Mouse (Mus musculus): ENCODE measurements around the gene Kdm4a.

Kdm4a gene

GRCm38 (mm10) chr4:118117565-118117964 lies 62.3 kb downstream of the Kdm4a start:
- DNase-seq (ENCODE audit: low read depth, low spot score) = no peak

DNA sequence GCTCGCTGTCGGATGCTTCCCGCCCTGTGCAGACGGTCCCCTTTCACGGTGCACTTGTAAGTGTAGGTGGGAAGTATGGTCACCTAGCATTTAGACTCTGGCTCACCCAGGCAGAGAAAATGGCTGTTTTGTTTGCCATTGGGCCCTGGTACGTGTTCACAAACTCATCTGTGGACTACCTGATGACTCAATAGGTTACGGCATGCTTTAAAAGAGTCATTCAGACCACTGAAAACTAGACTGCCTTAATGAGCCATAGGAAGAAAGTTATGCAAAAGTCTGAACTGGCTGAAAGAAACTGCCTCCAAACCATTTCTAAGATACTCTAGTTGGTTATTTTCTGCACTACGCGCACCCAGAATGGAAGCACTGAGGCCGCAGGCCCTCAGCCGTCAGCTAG lies 63.7 kb downstream of the Kdm4a start:
- DNase-seq (ENCODE audit: low read depth, low spot score) = no peak

DNA sequence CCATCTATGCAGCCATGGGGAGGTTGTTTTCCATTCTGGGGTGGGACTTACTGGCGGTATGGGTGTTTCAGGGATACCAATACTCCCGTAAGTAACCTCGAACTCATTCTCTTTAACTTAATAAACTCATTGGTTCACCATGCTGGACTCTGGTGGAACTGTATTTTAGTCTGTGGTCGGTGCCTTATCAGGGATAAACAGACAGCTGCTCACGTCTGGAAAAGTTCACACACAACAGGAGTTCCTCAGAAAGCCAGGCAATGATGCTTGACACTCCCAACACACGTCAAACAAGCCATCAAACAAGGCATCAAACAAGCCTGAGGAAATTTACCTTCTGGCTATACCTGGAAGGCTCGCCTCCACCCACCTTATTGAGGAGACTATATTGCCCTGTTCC lies 64.7 kb downstream of the Kdm4a start:
- no peak for DNase-seq (ENCODE audit: low read depth, low spot score)

- DNase-seq (ENCODE audit: low read depth, low spot score) = peak; percentile 76
Measured at GRCm38 (mm10) chr4:118112601-118113000, 67.2 kb downstream of the Kdm4a start.

DNA sequence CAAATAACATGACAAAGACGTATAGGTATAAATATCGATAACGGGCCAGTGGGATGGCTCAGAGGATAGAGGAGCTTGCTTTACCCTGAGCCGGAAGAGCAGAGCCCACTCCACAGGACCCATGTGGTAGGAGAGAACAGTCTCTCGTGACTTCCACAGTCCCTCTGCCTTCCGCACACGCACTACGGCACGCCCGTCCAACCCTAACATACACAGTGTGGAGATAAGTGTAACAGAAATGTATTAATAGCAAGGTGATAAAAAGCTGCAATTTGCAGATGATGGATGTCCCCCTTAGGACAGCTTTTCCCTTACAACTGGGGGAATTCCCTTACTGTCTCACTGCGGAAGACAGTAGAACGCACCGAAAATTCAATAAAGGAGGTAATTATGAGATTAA lies 70.2 kb downstream of the Kdm4a start:
- DNase-seq (ENCODE audit: low read depth, low spot score) = no peak

- no peak for DNase-seq (ENCODE audit: low read depth, low spot score)
Measured at GRCm38 (mm10) chr4:118108779-118109178, 71.1 kb downstream of the Kdm4a start.

GRCm38 (mm10) chr4:118105256-118106053 lies 74.4 kb downstream of the Kdm4a start:
- no peak for DNase-seq (ENCODE audit: low read depth, low spot score)

GRCm38 (mm10) chr4:118103280-118103830 lies 76.5 kb downstream of the Kdm4a start:
- DNase-seq (ENCODE audit: low read depth, low spot score) = no peak

DNA sequence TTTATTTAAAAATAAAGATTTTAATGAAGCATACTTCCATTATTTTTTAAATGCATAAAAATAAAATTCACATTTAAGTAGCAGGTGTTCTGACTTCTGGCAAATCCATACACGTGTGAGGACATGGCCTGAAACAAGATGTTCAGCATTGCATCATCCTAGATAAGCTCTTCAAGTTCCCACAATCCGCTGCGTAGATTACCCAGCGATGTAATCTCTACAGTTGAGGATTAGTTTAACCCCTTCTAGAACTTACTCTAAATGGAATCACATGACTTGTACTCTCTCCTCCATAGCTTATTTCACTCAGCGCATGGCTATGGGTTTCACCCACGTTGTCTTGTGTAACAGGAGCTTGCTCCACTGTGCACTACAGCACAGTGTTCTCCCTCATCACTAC lies 78.3 kb downstream of the Kdm4a start:
- DNase-seq (ENCODE audit: low read depth, low spot score) = no peak

- DNase-seq (ENCODE audit: low read depth, low spot score) = no peak
Measured at GRCm38 (mm10) chr4:118099637-118100364, 80.0 kb downstream of the Kdm4a start.

- no peak for DNase-seq (ENCODE audit: low read depth, low spot score)
Measured at GRCm38 (mm10) chr4:118098571-118098970, 81.3 kb downstream of the Kdm4a start.

DNA sequence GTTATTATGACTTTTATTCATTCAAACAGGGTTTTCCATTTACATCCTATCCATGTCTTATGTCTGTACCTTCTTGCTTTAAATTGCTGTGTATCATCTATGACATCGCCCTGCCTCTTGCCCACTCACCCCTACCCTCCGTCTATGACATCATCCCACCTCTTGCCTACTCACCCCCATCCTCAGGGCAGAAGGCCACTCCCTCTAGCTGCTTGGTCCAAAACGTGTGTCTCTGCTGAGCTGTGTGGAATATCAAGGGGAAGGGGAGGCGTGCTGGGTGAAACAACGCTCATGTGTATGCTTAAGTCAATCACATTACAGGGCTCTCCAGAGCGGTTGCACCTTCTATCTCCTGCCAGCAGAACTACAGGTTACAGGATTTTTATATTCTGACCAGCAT lies 83.8 kb downstream of the Kdm4a start:
- DNase-seq (ENCODE audit: low read depth, low spot score) = no peak

DNA sequence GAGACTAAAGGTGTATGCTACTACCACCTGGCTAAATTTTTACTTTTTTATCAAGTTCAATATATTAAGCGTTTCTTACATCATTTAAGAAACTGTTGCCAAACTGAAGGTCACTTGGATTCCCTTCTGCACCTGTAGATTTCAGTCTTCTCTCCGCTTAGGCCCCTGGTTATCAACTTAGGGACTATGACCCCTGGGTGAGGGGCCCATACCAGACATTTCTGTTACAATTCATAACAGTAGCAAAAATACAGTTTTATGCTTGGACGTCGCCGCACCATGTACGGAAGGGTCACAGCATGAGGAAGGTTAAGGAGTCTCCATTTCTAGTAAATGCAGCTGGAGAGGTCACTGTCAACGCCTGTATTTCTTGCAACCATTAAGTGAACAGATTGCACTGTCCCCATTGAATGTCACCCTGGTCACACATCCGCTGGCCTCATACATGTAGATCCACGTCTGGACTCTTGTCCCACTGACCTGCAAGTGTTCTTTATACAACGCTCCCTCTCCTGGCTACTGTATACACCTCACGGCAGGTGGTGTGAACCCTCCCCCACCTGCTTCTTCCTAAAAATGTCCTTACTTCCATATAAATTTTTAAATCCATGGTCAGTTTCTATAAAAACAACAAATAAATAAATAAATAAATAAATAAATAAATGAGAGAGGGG lies 86.9 kb downstream of the Kdm4a start:
- no peak for DNase-seq (ENCODE audit: low read depth, low spot score)

DNA sequence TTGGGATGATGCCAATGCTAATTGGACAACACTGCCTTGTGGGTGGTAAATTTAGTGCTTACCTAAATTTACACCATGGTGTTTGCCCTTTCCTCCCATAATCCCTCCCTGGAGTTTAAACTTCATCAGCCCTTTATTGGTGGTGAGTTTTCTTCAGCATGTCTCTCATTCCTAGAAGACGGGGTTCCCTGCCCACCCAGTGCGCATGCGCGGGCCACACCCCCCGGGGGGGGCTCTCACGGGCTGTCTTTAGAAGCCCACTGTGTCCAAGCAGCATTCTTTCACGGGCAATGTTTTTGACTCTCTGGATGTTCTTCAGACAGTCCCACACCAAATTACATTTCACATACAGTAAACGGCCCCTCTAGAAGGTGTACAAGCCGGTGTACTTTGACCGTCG lies 89.4 kb downstream of the Kdm4a start:
- no peak for DNase-seq (ENCODE audit: low read depth, low spot score)

DNA sequence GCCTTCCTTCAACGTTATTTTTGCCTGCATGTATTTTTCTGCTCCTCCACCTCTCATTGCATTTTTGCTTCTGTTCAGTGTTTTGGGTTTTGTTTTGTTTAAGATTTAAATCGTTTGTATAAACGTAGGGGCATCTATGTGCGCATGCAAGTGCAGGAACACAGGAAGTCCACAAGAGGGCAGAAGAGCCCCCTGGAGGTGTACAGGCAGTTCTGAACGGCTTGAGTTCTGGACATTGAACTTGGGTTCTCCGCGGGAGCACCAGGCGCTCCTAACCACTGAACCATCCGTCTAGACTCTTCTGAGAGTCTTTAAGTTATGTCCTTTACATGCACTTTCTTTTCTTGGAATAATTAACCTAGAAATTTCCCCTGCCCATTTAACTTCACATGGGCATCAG lies 89.9 kb downstream of the Kdm4a start:
- DNase-seq (ENCODE audit: low read depth, low spot score) = peak; percentile 78

DNA sequence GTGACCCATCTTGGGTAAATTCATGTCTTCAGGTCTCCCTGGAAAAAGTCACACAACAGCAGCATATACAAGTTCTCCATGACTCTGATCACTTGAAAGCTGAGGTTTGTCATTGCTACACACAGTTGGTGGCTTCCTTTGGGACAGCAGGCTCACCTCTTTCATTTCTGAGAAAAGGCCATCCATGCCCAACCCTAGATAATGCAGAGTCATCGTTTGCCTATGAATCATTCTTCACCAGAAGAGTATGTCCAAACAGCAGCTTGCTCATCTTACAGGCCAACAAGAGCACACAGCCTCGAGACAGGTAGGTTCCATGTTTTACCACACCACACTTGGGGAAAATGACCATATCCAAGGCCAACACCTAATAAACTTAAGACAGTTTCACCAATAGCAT lies 91.1 kb downstream of the Kdm4a start:
- no peak for DNase-seq (ENCODE audit: low read depth, low spot score)
